Mouse (Mus musculus): ENCODE results near the gene Mapt.

DNA sequence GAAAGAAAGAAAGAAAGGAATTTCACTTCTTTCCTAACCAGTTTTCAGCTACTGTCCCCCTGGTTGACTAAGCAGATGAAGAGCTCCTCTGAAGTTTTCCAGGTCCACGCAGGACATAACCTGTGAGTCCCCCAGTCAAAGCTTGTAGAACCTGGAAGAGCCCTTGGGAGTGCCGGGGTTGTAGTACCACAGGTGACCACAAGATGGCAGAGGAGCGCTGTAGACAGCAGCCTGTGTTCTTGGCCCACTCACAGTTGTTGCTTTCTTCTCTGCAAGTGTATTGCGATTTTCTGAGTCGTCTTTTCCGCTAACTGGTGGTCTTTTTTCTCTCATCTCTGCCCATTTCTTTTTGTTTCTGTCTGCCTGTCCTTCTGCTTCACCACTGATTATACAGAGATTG lies 84.5 kb downstream of the Mapt start:
- no peak for TF ChIP-seq POLR2AphosphoS2 (IDR thresholded peaks at IDR 0.05; ENCODE audit: insufficient read length, low read depth)
- TF ChIP-seq MAX (IDR thresholded peaks at IDR 0.05; ENCODE audit: low read depth) = no peak
- no peak for TF ChIP-seq CEBPB (IDR thresholded peaks at IDR 0.05; ENCODE audit: insufficient read depth, poor library complexity, severe bottlenecking)
- TF ChIP-seq USF1 (IDR thresholded peaks at IDR 0.05; ENCODE audit: low read depth) = no peak
